Mouse (Mus musculus): ENCODE measurements around the gene Glis3. TPM values are rescaled to one million over a fixed set of nuclear protein-coding genes. Genes with fewer than 3 reads are reported as not detected.

Glis3 gene
- polyA plus RNA-seq, 1 experiment = 1.4 TPM

GRCm38 (mm10) chr19:28493605-28494260 lies 186.1 kb downstream of the Glis3 start:
- no peaks in the 10 kb centered on the region for H3K27me3 ChIP-seq (ENCODE audit: control insufficient read depth, insufficient read depth, low read length)
- H3K36me3 ChIP-seq (ENCODE audit: control insufficient read depth, insufficient read depth, low read length) = no peaks in the 10 kb centered on the region
- no peak for TF ChIP-seq CTCF (IDR thresholded peaks at IDR 0.05; ENCODE audit: control insufficient read depth, insufficient read depth, insufficient replicate concordance, low read depth, low read length)
- no peak for TF ChIP-seq POLR2A (IDR thresholded peaks at IDR 0.05; ENCODE audit: control insufficient read depth, low read depth, low read length)

GRCm38 (mm10) chr19:28478055-28478454 lies 201.8 kb downstream of the Glis3 start:
- H3K27ac ChIP-seq (ENCODE audit: control insufficient read depth, insufficient read depth, low read depth, low read length) = no peak overlapping the region

More at GRCm38 (mm10) chr19:28493605-28494260, 186.1 kb downstream of the Glis3 start:
- Histone ChIP-seq H3K4me3 (ENCODE audit: control insufficient read depth, low read depth, low read length) (peak overlapping the region; percentile 6; the same call in 1 of the 2 replicates), H3K27ac (ENCODE audit: control insufficient read depth, insufficient read depth, low read depth, low read length) (no peak overlapping the region), H3K4me1 (ENCODE audit: control insufficient read depth, insufficient read depth, low read length) (no peaks in the 10 kb centered on the region)

DNA sequence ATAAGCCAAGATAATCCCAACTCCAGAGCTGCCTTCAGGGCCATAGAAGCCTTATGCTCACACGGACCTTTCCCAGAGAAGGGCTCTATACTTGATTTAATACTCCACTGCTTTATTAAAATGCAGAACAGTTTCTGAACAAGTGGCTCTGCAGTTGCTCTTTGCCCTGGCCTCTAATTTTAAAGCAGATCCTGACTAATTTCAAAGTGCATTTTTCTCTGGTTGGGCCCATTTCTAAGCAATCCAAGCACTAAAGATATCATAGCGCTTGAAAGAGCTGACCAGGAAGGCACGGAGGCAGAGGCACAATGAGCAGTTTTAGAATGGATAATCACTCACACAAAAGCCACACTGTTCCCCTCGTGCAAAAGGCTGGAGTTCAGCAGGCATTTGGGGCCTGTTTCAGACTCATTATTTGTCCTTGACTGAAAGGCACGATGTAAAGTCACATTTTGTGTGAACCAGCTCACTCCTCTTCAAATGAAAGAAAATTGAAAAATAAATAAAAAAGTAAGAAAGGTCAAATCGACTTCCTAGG lies 202.5 kb downstream of the Glis3 start:
- Histone ChIP-seq H3K4me1 (ENCODE audit: control insufficient read depth, insufficient read depth, low read length) (no peaks in the 10 kb centered on the region), H3K27me3 (ENCODE audit: control insufficient read depth, insufficient read depth, low read length) (no peaks in the 10 kb centered on the region), H3K27ac (ENCODE audit: control insufficient read depth, insufficient read depth, low read depth, low read length) (no peak overlapping the region), H3K36me3 (ENCODE audit: control insufficient read depth, insufficient read depth, low read length) (no peaks in the 10 kb centered on the region), H3K4me3 (ENCODE audit: control insufficient read depth, low read depth, low read length) (no peak overlapping the region)
- no peak for TF ChIP-seq CTCF (IDR thresholded peaks at IDR 0.05; ENCODE audit: control insufficient read depth, insufficient read depth, insufficient replicate concordance, low read depth, low read length)
- TF ChIP-seq POLR2A (IDR thresholded peaks at IDR 0.05; ENCODE audit: control insufficient read depth, low read depth, low read length) = no peak

More at GRCm38 (mm10) chr19:28478055-28478454, 201.8 kb downstream of the Glis3 start:
- Histone ChIP-seq H3K4me3 (ENCODE audit: control insufficient read depth, low read depth, low read length) (no peak overlapping the region), H3K4me1 (ENCODE audit: control insufficient read depth, insufficient read depth, low read length) (no peaks in the 10 kb centered on the region), H3K36me3 (ENCODE audit: control insufficient read depth, insufficient read depth, low read length) (no peaks in the 10 kb centered on the region), H3K27me3 (ENCODE audit: control insufficient read depth, insufficient read depth, low read length) (no peaks in the 10 kb centered on the region)
- TF ChIP-seq CTCF (IDR thresholded peaks at IDR 0.05; ENCODE audit: control insufficient read depth, insufficient read depth, insufficient replicate concordance, low read depth, low read length) = no peak
- TF ChIP-seq POLR2A (IDR thresholded peaks at IDR 0.05; ENCODE audit: control insufficient read depth, low read depth, low read length) = no peak

DNA sequence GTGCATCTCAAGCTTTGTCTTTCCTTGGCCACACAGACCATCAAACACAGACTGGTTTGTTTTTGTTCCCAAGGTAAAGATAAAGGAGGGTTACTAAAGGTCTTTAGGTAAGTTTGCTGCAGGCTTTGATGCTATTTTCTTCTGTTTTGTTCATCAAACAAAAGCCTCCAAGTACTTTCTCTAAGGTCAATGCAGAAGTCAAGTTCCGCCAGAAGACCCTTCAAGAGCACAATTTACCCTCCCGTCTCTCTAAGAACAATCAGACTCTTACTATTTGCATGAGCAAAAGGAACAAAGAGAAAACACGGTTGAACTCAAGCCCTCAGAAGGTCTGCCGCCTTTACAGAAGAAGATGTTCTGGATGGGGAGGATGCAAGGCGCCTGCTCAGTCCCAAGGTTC lies 206.3 kb downstream of the Glis3 start:
- H3K27ac ChIP-seq (ENCODE audit: control insufficient read depth, insufficient read depth, low read depth, low read length) = no peak overlapping the region
- H3K4me1 ChIP-seq (ENCODE audit: control insufficient read depth, insufficient read depth, low read length) = no peaks in the 10 kb centered on the region
- H3K27me3 ChIP-seq (ENCODE audit: control insufficient read depth, insufficient read depth, low read length) = no peaks in the 10 kb centered on the region

DNA sequence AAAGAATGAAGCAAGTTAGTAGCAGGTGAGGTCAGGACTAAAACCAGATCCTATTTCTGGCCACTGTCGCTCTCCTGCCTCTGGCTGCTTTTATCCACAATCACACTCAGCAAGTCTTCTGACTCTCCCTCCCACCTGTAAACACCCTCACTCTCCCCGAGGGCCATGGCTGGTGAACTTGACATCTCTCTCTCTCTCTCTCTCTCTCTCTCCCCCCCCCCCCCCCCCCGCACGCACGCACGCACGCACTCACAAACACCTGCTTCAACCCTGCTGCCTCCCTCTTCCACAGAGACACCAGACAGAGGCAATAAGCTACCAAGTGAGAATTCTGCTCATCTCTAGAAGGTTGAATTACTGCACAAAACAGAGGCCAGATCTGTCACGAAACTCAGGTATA lies 208.7 kb downstream of the Glis3 start:
- no peaks in the 10 kb centered on the region for H3K36me3 ChIP-seq (ENCODE audit: control insufficient read depth, insufficient read depth, low read length)
- no peaks in the 10 kb centered on the region for H3K27me3 ChIP-seq (ENCODE audit: control insufficient read depth, insufficient read depth, low read length)
- no peaks in the 10 kb centered on the region for H3K4me1 ChIP-seq (ENCODE audit: control insufficient read depth, insufficient read depth, low read length)
- no peak overlapping the region for H3K4me3 ChIP-seq (ENCODE audit: control insufficient read depth, low read depth, low read length)
- H3K27ac ChIP-seq (ENCODE audit: control insufficient read depth, insufficient read depth, low read depth, low read length) = no peak overlapping the region
- TF ChIP-seq CTCF (IDR thresholded peaks at IDR 0.05; ENCODE audit: control insufficient read depth, insufficient read depth, insufficient replicate concordance, low read depth, low read length) (no peak), POLR2A (IDR thresholded peaks at IDR 0.05; ENCODE audit: control insufficient read depth, low read depth, low read length) (no peak)

More for the DNA sequence above, 206.3 kb downstream of the Glis3 start:
- H3K36me3 ChIP-seq (ENCODE audit: control insufficient read depth, insufficient read depth, low read length) = no peaks in the 10 kb centered on the region
- H3K4me3 ChIP-seq (ENCODE audit: control insufficient read depth, low read depth, low read length) = no peak overlapping the region
- TF ChIP-seq POLR2A (IDR thresholded peaks at IDR 0.05; ENCODE audit: control insufficient read depth, low read depth, low read length) = no peak
- no peak for TF ChIP-seq CTCF (IDR thresholded peaks at IDR 0.05; ENCODE audit: control insufficient read depth, insufficient read depth, insufficient replicate concordance, low read depth, low read length)

DNA sequence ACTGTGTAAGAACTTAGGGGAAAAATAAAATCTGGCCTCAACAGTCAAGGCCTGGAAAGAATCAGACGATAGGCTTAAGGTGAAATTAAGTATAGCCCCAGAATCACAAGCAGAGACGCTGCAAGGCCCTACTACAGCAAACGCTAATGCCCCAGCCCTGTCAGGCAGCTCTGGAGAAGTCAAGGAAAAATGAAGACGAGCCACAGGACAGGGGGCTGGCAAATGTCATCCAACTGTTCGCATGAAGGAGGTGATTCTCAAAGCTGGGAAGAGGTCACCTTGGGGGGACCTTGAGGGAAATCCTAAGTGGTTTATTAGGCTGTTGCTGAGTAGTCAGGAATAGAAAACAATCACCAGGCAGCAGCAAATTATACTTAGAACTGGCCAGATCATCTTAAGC lies 214.1 kb downstream of the Glis3 start:
- Histone ChIP-seq H3K36me3 (ENCODE audit: control insufficient read depth, insufficient read depth, low read length) (no peaks in the 10 kb centered on the region), H3K27ac (ENCODE audit: control insufficient read depth, insufficient read depth, low read depth, low read length) (no peak overlapping the region), H3K27me3 (ENCODE audit: control insufficient read depth, insufficient read depth, low read length) (no peaks in the 10 kb centered on the region), H3K4me1 (ENCODE audit: control insufficient read depth, insufficient read depth, low read length) (no peaks in the 10 kb centered on the region), H3K4me3 (ENCODE audit: control insufficient read depth, low read depth, low read length) (no peak overlapping the region)
- TF ChIP-seq POLR2A (IDR thresholded peaks at IDR 0.05; ENCODE audit: control insufficient read depth, low read depth, low read length) = no peak
- no peak for TF ChIP-seq CTCF (IDR thresholded peaks at IDR 0.05; ENCODE audit: control insufficient read depth, insufficient read depth, insufficient replicate concordance, low read depth, low read length)

- Histone ChIP-seq H3K27me3 (ENCODE audit: control insufficient read depth, insufficient read depth, low read length) (no peaks in the 10 kb centered on the region), H3K36me3 (ENCODE audit: control insufficient read depth, insufficient read depth, low read length) (no peaks in the 10 kb centered on the region), H3K27ac (ENCODE audit: control insufficient read depth, insufficient read depth, low read depth, low read length) (no peak overlapping the region), H3K4me3 (ENCODE audit: control insufficient read depth, low read depth, low read length) (no peak overlapping the region), H3K4me1 (ENCODE audit: control insufficient read depth, insufficient read depth, low read length) (no peaks in the 10 kb centered on the region)
- TF ChIP-seq CTCF (IDR thresholded peaks at IDR 0.05; ENCODE audit: control insufficient read depth, insufficient read depth, insufficient replicate concordance, low read depth, low read length) (no peak), POLR2A (IDR thresholded peaks at IDR 0.05; ENCODE audit: control insufficient read depth, low read depth, low read length) (no peak)
Observed at GRCm38 (mm10) chr19:28454331-28454730, 225.5 kb downstream of the Glis3 start.
